ENCODE assay signal across 8 mouse cellular contexts in the genomic region with DNA sequence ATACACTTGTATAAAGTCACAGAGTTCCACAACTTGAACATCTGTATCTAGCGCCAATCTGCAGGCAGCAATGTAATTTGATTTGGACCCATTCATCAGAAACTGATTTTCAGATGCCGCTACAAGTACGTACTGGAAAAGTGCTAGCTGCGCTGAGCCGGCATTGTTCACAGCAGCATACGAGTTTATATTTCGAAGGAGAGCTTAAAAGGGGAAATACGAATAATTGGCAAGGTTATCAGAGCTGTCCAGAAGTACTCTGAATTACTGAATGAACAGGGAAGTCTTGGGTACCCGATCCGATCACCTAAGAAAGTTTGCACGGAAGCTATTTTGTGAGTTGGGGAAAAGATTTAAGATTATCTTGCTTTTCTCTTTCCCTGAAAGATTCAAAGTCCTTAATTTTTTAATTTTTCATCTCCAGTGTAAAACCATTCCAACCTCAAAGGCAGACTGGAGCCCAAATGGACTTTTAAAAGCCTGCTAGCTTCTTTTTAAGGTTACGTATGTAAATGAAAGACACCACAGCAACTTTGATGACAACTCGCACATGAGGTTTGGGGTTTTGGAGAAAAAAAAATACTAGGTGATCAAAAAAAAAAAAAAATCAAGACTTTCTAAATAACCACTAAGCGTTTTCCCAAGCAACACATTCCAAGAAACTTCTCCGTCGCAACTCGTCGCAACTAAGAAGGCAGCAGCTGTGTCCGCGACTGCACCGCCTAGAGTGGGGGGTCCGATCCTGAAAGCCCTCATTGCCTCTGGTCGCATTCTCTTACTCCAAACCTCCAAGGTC. TPM values are rescaled to one million over a fixed set of nuclear protein-coding genes. Genes with fewer than 3 reads are reported as not detected.
DNase-seq lines count a peak whose midpoint lies in the region; ATAC-seq and TF ChIP-seq lines count a peak whose summit lies in the region.

No protein-coding gene starts in this region.

- no peaks in the 10 kb centered on the region for H3K27me3 ChIP-seq in liver, adult 2 months (ENCODE audit: control insufficient read depth, insufficient read depth, low read length)
- H3K27me3 ChIP-seq in hindbrain, embryonic 15.5 days = no peaks in the 10 kb centered on the region
- no peaks in the 10 kb centered on the region for H3K27me3 ChIP-seq in midbrain, postnatal 0 days (ENCODE audit: insufficient read depth, low read length)

- peaks cover 21% of the 10 kb centered on the region for H3K4me1 ChIP-seq in liver, adult 2 months (ENCODE audit: control insufficient read depth, insufficient read depth, low read length)
- H3K4me1 ChIP-seq in brown adipose tissue, adult 24 weeks (ENCODE audit: control insufficient read depth, insufficient read depth, insufficient read length, low read length) = peaks cover 7% of the 10 kb centered on the region
- H3K4me1 ChIP-seq in hindbrain, embryonic 15.5 days (replicated peaks) = peaks cover 43% of the 10 kb centered on the region
- H3K4me1 ChIP-seq in midbrain, postnatal 0 days (ENCODE audit: insufficient read depth, low read length) = peaks cover 12% of the 10 kb centered on the region

- peak overlapping the region; percentile 84 for H3K4me2 ChIP-seq in hindbrain, embryonic 15.5 days
- H3K4me2 ChIP-seq in midbrain, postnatal 0 days (ENCODE audit: low read depth, low read length, poor library complexity, severe bottlenecking) = peak overlapping the region; percentile 78

- H3K79me2 ChIP-seq in liver, adult 2 months (ENCODE audit: control insufficient read depth, insufficient read depth, low read length) = peaks cover 40% of the 10 kb centered on the region

- H3K4me3 ChIP-seq in liver, adult 2 months (ENCODE audit: insufficient read depth, low read depth, low read length) = peak overlapping the region; percentile 99
- H3K4me3 ChIP-seq in brown adipose tissue, adult 24 weeks (ENCODE audit: insufficient read depth, low read depth, low read length) = peak overlapping the region; percentile 95
- peak overlapping the region; percentile 66 for H3K4me3 ChIP-seq in hindbrain, embryonic 15.5 days
- H3K4me3 ChIP-seq in midbrain, postnatal 0 days (ENCODE audit: low read depth, low read length) = peak overlapping the region; percentile 92

- TF ChIP-seq CTCF in liver, adult 2 months (IDR thresholded peaks at IDR 0.05; ENCODE audit: low read depth, low read length) = no peak
- TF ChIP-seq CTCF in midbrain, postnatal 0 days (IDR thresholded peaks at IDR 0.05) = no peak

- 2% methylated on average over 23 of the region's 23 CpGs for WGBS in liver, adult 2 months
- 4% methylated on average over 23 of the region's 23 CpGs for WGBS in hindbrain, embryonic 15.5 days
- 2% methylated on average over 23 of the region's 23 CpGs for WGBS in midbrain, postnatal 0 days

- H3K36me3 ChIP-seq in liver, adult 2 months (ENCODE audit: control insufficient read depth, insufficient read depth, low read length) = no peaks in the 10 kb centered on the region; the same call in 1 of the 2 replicates
- H3K36me3 ChIP-seq in hindbrain, embryonic 15.5 days = no peaks in the 10 kb centered on the region
- H3K36me3 ChIP-seq in midbrain, postnatal 0 days (ENCODE audit: insufficient read depth, low read length) = no peaks in the 10 kb centered on the region

- no peak for TF ChIP-seq POLR2A in liver, adult 2 months (IDR thresholded peaks at IDR 0.05; ENCODE audit: extremely low read depth, insufficient read depth, low read length)

- peak; percentile 31 for DNase-seq in liver, adult 2 months (ENCODE audit: extremely low read depth, low read depth, low spot score)
- DNase-seq in liver = no peak
- no peak for DNase-seq in midbrain, postnatal 0 days (ENCODE audit: low spot score)
- no peak for DNase-seq in layer of hippocampus, adult 8-10 months (ENCODE audit: low spot score in 2 of 2)
- DNase-seq in layer of hippocampus, postnatal 10 days (ENCODE audit: low spot score in 2 of 2) = no peak

- no peak overlapping the region for H3K27ac ChIP-seq in liver, adult 2 months (replicated peaks; ENCODE audit: insufficient read depth, low read depth, low read length)
- 0 out of 2 replicates have a peak overlapping the region, but pooled peaks have one; percentile 1 for H3K27ac ChIP-seq in brown adipose tissue, adult 24 weeks (replicated peaks; ENCODE audit: low read depth, low read length)
- peak overlapping the region; percentile 99 for H3K27ac ChIP-seq in hindbrain, embryonic 15.5 days (replicated peaks)
- no peak overlapping the region; the same call in 1 of the 2 replicates for H3K27ac ChIP-seq in midbrain, postnatal 0 days (ENCODE audit: low read depth, low read length)

- no peak for ATAC-seq in hindbrain, embryonic 15.5 days (ENCODE audit: low FRiP score, low read depth)
- no peak for ATAC-seq in midbrain, postnatal 0 days (ENCODE audit: low FRiP score)
- no peak for ATAC-seq in inflammation-experienced regulatory T-cells, adult 6 months

- no peaks in the 10 kb centered on the region for H3K9me3 ChIP-seq in hindbrain, embryonic 15.5 days
- no peaks in the 10 kb centered on the region for H3K9me3 ChIP-seq in midbrain, postnatal 0 days (ENCODE audit: low read length)

- H3K9ac ChIP-seq in liver, adult 2 months (ENCODE audit: low read depth, low read length) = peak overlapping the region; percentile 83
- peak overlapping the region; percentile 95 for H3K9ac ChIP-seq in hindbrain, embryonic 15.5 days
- peak overlapping the region; percentile 99 for H3K9ac ChIP-seq in midbrain, postnatal 0 days (replicated peaks; ENCODE audit: low read length, poor library complexity, severe bottlenecking)

RNA-seq across cellular contexts. Expression of gene Crebbp, which starts 1.4 kb away (rescaled TPM):
- total RNA-seq in liver, adult 2 months (2014; rRNA removed) = 10.1 and 15.2 TPM in 2 replicates
- 7.0 and 8.4 TPM in 2 replicates for polyA plus RNA-seq in liver, adult 2 months (2012; rRNA removed)
- polyA plus RNA-seq in brown adipose tissue, adult 24 weeks (2012; ENCODE audit: insufficient read depth, insufficient read length, missing spikeins) = 21.3 and 21.7 TPM in 2 replicates
- 35.7 and 36.4 TPM in 2 replicates for polyA plus RNA-seq in hindbrain, embryonic 15.5 days (2015; fragmentation: Nextera tagmentation; extraction: Ambion mirVana)
- 61.0 and 66.2 TPM in 2 replicates for total RNA-seq in midbrain, postnatal 0 days (2014; rRNA removed)
- 25.2 and 29.3 TPM in 2 replicates for polyA plus RNA-seq in midbrain, postnatal 0 days (2015; fragmentation: Nextera tagmentation; extraction: Ambion mirVana)
- 10 to 100 TPM; 74.9 to 89.2 (median 84.2) TPM for total RNA-seq in layer of hippocampus, adult 8-10 months (2022)
- polyA plus RNA-seq in inflammation-experienced regulatory T-cells, adult 6 months (2017; shearing (Covaris generic)) = 10 to 100 TPM; 54.1 to 77.8 (median 69.3) TPM
- total RNA-seq in layer of hippocampus, postnatal 10 days (2021) = 10 to 100 TPM; 71.6 to 81.9 TPM

Comparison
In these comparisons a context has a peak if more than half of its experiments do, and no peak if none do; other contexts are left out.
1. H3K27ac ChIP-seq: peak in brown adipose tissue, adult 24 weeks (single experiment) and hindbrain, embryonic 15.5 days (single experiment); none in liver, adult 2 months (single experiment) and midbrain, postnatal 0 days (single experiment).
2. Peak in every context shown above with its lines, with median percentiles within 50 percentile points of each other: H3K4me3 ChIP-seq and H3K9ac ChIP-seq.